In the genomic region with DNA sequence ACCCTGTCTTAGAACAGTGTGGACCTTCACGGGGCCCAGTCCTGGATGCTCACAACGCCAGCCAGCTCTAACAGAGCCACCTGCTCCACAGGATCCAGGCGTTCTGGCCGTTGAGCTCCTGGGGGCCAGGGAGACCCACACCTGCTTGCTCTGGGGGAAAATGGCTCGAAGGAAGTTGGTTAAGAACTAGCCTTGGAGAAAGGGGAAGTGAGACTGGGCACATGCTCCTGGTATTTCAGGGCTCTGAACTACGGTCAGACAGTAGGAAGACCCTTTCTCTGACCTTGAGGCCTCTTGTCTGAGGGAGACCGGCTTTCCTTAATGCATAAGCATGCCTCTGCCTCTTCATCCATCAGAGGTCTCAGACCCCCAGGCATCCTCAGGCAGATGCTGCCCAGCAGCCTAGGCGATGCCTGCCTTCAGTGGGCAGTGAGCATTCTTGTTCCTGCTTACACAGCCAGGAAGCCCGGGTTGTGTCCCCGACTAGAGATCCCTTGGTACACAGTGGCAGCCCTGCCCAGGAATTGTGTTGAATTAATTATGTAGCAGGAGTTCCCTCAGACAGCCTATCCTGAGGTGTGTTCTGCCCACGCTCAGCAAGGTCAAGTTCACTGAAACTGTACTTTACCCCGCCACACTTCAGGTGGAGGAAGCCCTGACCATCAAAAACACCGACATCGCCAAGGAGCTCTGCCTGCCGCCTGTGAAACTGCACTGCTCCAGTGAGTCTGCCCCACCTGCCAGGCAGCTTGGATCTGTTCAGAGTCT, we compare ENCODE assay signal across 1 mouse cellular context.
A peak's percentile ranks its signal among the peaks of the same experiment; 100 is the strongest.
TF ChIP-seq lines count a peak whose summit lies in the region.

No protein-coding gene starts in this region.

TF ChIP-seq in CH12.LX, 34 proteins besides CTCF, POLR2A, EP300 and RAD21:
- TF ChIP-seq TBP (conservative IDR thresholded peaks at IDR 0.05; ENCODE audit: low read depth, low read length): 0 out of 2 replicates have a peak, but pooled peaks have one; percentile 29
- no peak for TF ChIP-seq ZC3H11A (IDR thresholded peaks at IDR 0.05; ENCODE audit: low read depth, low read length)
- TF ChIP-seq MAFK (IDR thresholded peaks at IDR 0.05; ENCODE audit: insufficient replicate concordance, low read length): no peak
- no peak for TF ChIP-seq ZMIZ1 (IDR thresholded peaks at IDR 0.05; ENCODE audit: low read depth, low read length)
- no peak for TF ChIP-seq GABPA (IDR thresholded peaks at IDR 0.05; ENCODE audit: insufficient replicate concordance, low read depth, low read length)
- TF ChIP-seq CHD1 (IDR thresholded peaks at IDR 0.05; ENCODE audit: low read depth, low read length): 0 out of 2 replicates have a peak, but pooled peaks have one; percentile 11
- peak; percentile 68 for TF ChIP-seq MAX (IDR thresholded peaks at IDR 0.05; ENCODE audit: low read length)
- TF ChIP-seq KAT2A (IDR thresholded peaks at IDR 0.05; ENCODE audit: insufficient replicate concordance, low read length): 0 out of 2 replicates have a peak, but pooled peaks have one; percentile 15
- no peak; the same call in 1 of the 2 replicates for TF ChIP-seq RCOR1 (conservative IDR thresholded peaks at IDR 0.05; ENCODE audit: low read depth, low read length)
- TF ChIP-seq USF1 (IDR thresholded peaks at IDR 0.05; ENCODE audit: low read depth, low read length): no peak
- TF ChIP-seq NRF1 (IDR thresholded peaks at IDR 0.05; ENCODE audit: low read depth, low read length): no peak
- peak; percentile 85 for TF ChIP-seq BHLHE40 (IDR thresholded peaks at IDR 0.05; ENCODE audit: low read depth, low read length)
- no peak for TF ChIP-seq PAX5 (IDR thresholded peaks at IDR 0.05; ENCODE audit: low read length)
- peak; percentile 96 for TF ChIP-seq IRF4 (IDR thresholded peaks at IDR 0.05; ENCODE audit: low read depth, low read length)
- TF ChIP-seq E2F4 (IDR thresholded peaks at IDR 0.05; ENCODE audit: insufficient replicate concordance, low read depth, low read length): no peak
- TF ChIP-seq JUN (IDR thresholded peaks at IDR 0.05; ENCODE audit: insufficient read depth, low read depth, low read length): no peak
- TF ChIP-seq SMC3 (IDR thresholded peaks at IDR 0.05; ENCODE audit: low read depth, low read length): no peak; the same call in 1 of the 2 replicates
- no peak for TF ChIP-seq POLR2AphosphoS2 (IDR thresholded peaks at IDR 0.05; ENCODE audit: low read depth, low read length)
- TF ChIP-seq NELFE (IDR thresholded peaks at IDR 0.05; ENCODE audit: low read depth, low read length): no peak
- TF ChIP-seq USF2 (conservative IDR thresholded peaks at IDR 0.05; ENCODE audit: low read depth, low read length): no peak
- peak; percentile 71; the same call in 1 of the 2 replicates for TF ChIP-seq MEF2A (IDR thresholded peaks at IDR 0.05; ENCODE audit: borderline replicate concordance, low read depth, low read length)
- no peak for TF ChIP-seq ZKSCAN1 (IDR thresholded peaks at IDR 0.05; ENCODE audit: borderline replicate concordance, low read depth, low read length)
- TF ChIP-seq MAZ (IDR thresholded peaks at IDR 0.05; ENCODE audit: low read depth, low read length): 0 out of 2 replicates have a peak, but pooled peaks have one; percentile 59
- TF ChIP-seq MXI1 (IDR thresholded peaks at IDR 0.05; ENCODE audit: low read depth, low read length): no peak
- TF ChIP-seq SIN3A (IDR thresholded peaks at IDR 0.05; ENCODE audit: low read length): peak; percentile 38; the same call in 1 of the 2 replicates
- TF ChIP-seq ELF1 (IDR thresholded peaks at IDR 0.05; ENCODE audit: low read depth, low read length): no peak; the same call in 1 of the 2 replicates
- TF ChIP-seq JUND (conservative IDR thresholded peaks at IDR 0.05; ENCODE audit: low read depth, low read length): no peak
- peak; percentile 93 for TF ChIP-seq TCF12 (IDR thresholded peaks at IDR 0.05; ENCODE audit: low read depth, low read length)
- peak; percentile 45 for TF ChIP-seq ETS1 (conservative IDR thresholded peaks at IDR 0.05; ENCODE audit: low read depth, low read length)
- no peak for TF ChIP-seq UBTF (IDR thresholded peaks at IDR 0.05; ENCODE audit: low read depth, low read length)
- peak; percentile 78 for TF ChIP-seq MYC (IDR thresholded peaks at IDR 0.05; ENCODE audit: low read depth, low read length)
- TF ChIP-seq CHD2 (IDR thresholded peaks at IDR 0.05; ENCODE audit: low read length): no peak; the same call in 1 of the 2 replicates
- no peak for TF ChIP-seq ZNF384 (IDR thresholded peaks at IDR 0.05; ENCODE audit: low read depth, low read length)
- no peak for TF ChIP-seq HCFC1 (IDR thresholded peaks at IDR 0.05; ENCODE audit: low read depth, low read length)
